Mouse (Mus musculus) MEL (cell line): Measurements from ENCODE around the gene Ctr9. TPM values are rescaled to one million over a fixed set of nuclear protein-coding genes. Genes with fewer than 3 reads are reported as not detected.
A peak's percentile ranks its signal among the peaks of the same experiment; 100 is the strongest.

ENCODE experiments used
- DNase-seq: peaks from one replicate; pipeline ENCODE4 v3.0.0; 2011; ENCODE audit warnings: low read depth, low spot score
- H3K27ac ChIP-seq: 2 replicates; pipeline ENCODE4 v1.5.1; 2012; ENCODE audit warnings: low read depth, mild to moderate bottlenecking, control low read depth, low read length, moderate library complexity; ENCODE audit not compliant: control insufficient read depth
- H3K27me3 ChIP-seq, 2 experiments: fragments of 150-350 bp in 1 of 2; sonication (generic) in 1 of 2; 2 replicates each; pipeline ENCODE4 v1.6.1; 2012; ENCODE audit warnings: low read length in 2 of 2, mild to moderate bottlenecking in 2 of 2, improper control_type of control experiment in 1 of 2, moderate library complexity in 1 of 2; ENCODE audit not compliant: insufficient read depth in 2 of 2, control insufficient read depth in 1 of 2
- H3K36me3 ChIP-seq, 2 experiments: 2 replicates each; pipeline ENCODE4 v1.6.1; 2012 to 2014; ENCODE audit warnings: low read length in 2 of 2, improper control_type of control experiment in 1 of 2, inconsistent platforms in 1 of 2, mild to moderate bottlenecking in 1 of 2; ENCODE audit not compliant: insufficient read depth in 2 of 2, control insufficient read depth in 1 of 2
- H3K4me1 ChIP-seq, 2 experiments: fragments of 150-350 bp in 1 of 2; sonication (generic) in 1 of 2; 2 replicates each; pipeline ENCODE4 v1.6.1; 2012; ENCODE audit warnings: low read length in 2 of 2, improper control_type of control experiment in 1 of 2, mild to moderate bottlenecking in 1 of 2; ENCODE audit not compliant: insufficient read depth in 2 of 2, control insufficient read depth in 1 of 2
- H3K4me3 ChIP-seq, 2 experiments: fragments of 150-350 bp in 1 of 2; sonication (generic) in 1 of 2; 2 replicates each; pipeline ENCODE4 v1.5.1; 2012; ENCODE audit warnings: low read depth in 2 of 2, low read length in 2 of 2, mild to moderate bottlenecking in 2 of 2, moderate library complexity in 2 of 2, control low read depth in 1 of 2, improper control_type of control experiment in 1 of 2; ENCODE audit not compliant: control insufficient read depth in 1 of 2, insufficient read depth in 1 of 2
- H3K79me2 ChIP-seq: 2 replicates; pipeline ENCODE4 v1.6.1; 2012; ENCODE audit warnings: mild to moderate bottlenecking, low read length, moderate library complexity; ENCODE audit not compliant: control insufficient read depth, poor library complexity, insufficient read depth
- H3K9ac ChIP-seq: 2 replicates; pipeline ENCODE4 v1.6.1; 2012; ENCODE audit warnings: low read depth, mild to moderate bottlenecking, control low read depth, low read length, moderate library complexity; ENCODE audit not compliant: control insufficient read depth, poor library complexity, severe bottlenecking
- H3K9me3 ChIP-seq: fragments of 150-350 bp; sonication (generic); replicated peaks from 2 replicates; pipeline ENCODE4 v1.6.1; 2012; ENCODE audit warnings: mild to moderate bottlenecking, low read length, improper control_type of control experiment, moderate library complexity; ENCODE audit not compliant: insufficient read depth
- CHD2 ChIP-seq: IDR thresholded peaks from 2 replicates; pipeline ENCODE4 v1.6.1; 2011; ENCODE audit warnings: low read length, improper control_type of control experiment
- CTCF ChIP-seq, 3 experiments: IDR thresholded peaks in 2 of 3; conservative IDR thresholded peaks in 1 of 3; 2 replicates each; pipeline ENCODE4 v1.5.1; 2011 to 2012; ENCODE audit warnings: low read length in 3 of 3, low read depth in 2 of 3, mild to moderate bottlenecking in 2 of 3, improper control_type of control experiment in 1 of 3, inconsistent platforms in 1 of 3, mixed read lengths in 1 of 3, moderate library complexity in 1 of 3; ENCODE audit not compliant: control insufficient read depth in 1 of 3, insufficient read depth in 1 of 3, poor library complexity in 1 of 3, severe bottlenecking in 1 of 3
- ELF1 ChIP-seq: IDR thresholded peaks from 2 replicates; pipeline ENCODE4 v1.6.1; 2014; ENCODE audit warnings: low read depth, mild to moderate bottlenecking, inconsistent platforms, low read length, improper control_type of control experiment, moderate library complexity
- ETS1 ChIP-seq: IDR thresholded peaks from 2 replicates; pipeline ENCODE4 v1.6.1; 2012; ENCODE audit warnings: low read depth, mild to moderate bottlenecking, inconsistent platforms, low read length, improper control_type of control experiment, moderate library complexity
- GABPA ChIP-seq: IDR thresholded peaks from 2 replicates; pipeline ENCODE4 v1.6.1; 2012; ENCODE audit warnings: low read depth, mild to moderate bottlenecking, inconsistent platforms, low read length, improper control_type of control experiment, moderate library complexity
- MAFK ChIP-seq: IDR thresholded peaks from 2 replicates; pipeline ENCODE4 v1.6.1; 2011; ENCODE audit warnings: low read depth, mild to moderate bottlenecking, low read length, improper control_type of control experiment, borderline replicate concordance
- MXI1 ChIP-seq: IDR thresholded peaks from 2 replicates; pipeline ENCODE4 v1.6.1; 2011; ENCODE audit warnings: mild to moderate bottlenecking, low read depth, low read length, improper control_type of control experiment
- MYB ChIP-seq: IDR thresholded peaks from 2 replicates; pipeline ENCODE4 v1.6.1; 2011; ENCODE audit warnings: mild to moderate bottlenecking, low read depth, low read length, improper control_type of control experiment
- MYC ChIP-seq: IDR thresholded peaks from 2 replicates; pipeline ENCODE4 v1.6.1; 2011; ENCODE audit warnings: low read depth, mild to moderate bottlenecking, low read length, improper control_type of control experiment, moderate library complexity
- NELFE ChIP-seq: IDR thresholded peaks from 2 replicates; pipeline ENCODE4 v1.6.1; 2011; ENCODE audit warnings: low read depth, low read length, improper control_type of control experiment
- NRF1 ChIP-seq: IDR thresholded peaks from 2 replicates; pipeline ENCODE4 v1.6.1; 2014; ENCODE audit warnings: low read depth, mild to moderate bottlenecking, inconsistent platforms, low read length, improper control_type of control experiment, moderate library complexity; ENCODE audit not compliant: poor library complexity, insufficient read depth, severe bottlenecking
- POLR2A ChIP-seq, 2 experiments: IDR thresholded peaks; 2 replicates each; pipeline ENCODE4 v1.6.1; 2011 to 2012; ENCODE audit warnings: low read length in 2 of 2, mild to moderate bottlenecking in 2 of 2, control low read depth in 1 of 2, improper control_type of control experiment in 1 of 2, low read depth in 1 of 2, moderate library complexity in 1 of 2; ENCODE audit not compliant: control insufficient read depth in 1 of 2, insufficient read depth in 1 of 2, poor library complexity in 1 of 2
- POLR2AphosphoS2 ChIP-seq: IDR thresholded peaks from 2 replicates; pipeline ENCODE4 v1.6.1; 2011; ENCODE audit warnings: low read length, improper control_type of control experiment
- POLR2AphosphoS5 ChIP-seq: IDR thresholded peaks from 2 replicates; pipeline ENCODE4 v1.6.1; 2012; ENCODE audit warnings: low read depth, borderline replicate concordance, mild to moderate bottlenecking, inconsistent platforms, low read length, moderate library complexity, mixed read lengths
- RCOR1 ChIP-seq: IDR thresholded peaks from 2 replicates; pipeline ENCODE4 v1.6.1; 2012; ENCODE audit warnings: low read depth, mild to moderate bottlenecking, inconsistent platforms, low read length, improper control_type of control experiment
- TAL1 ChIP-seq: IDR thresholded peaks from 2 replicates; pipeline ENCODE4 v1.6.1; 2012; ENCODE audit warnings: mild to moderate bottlenecking, inconsistent platforms, low read length, moderate library complexity, mixed read lengths
- TBP ChIP-seq: IDR thresholded peaks from 2 replicates; pipeline ENCODE4 v1.8.0; 2011; ENCODE audit warnings: low read depth, low read length, improper control_type of control experiment
- TCF12 ChIP-seq: IDR thresholded peaks from 2 replicates; pipeline ENCODE4 v1.6.1; 2014; ENCODE audit warnings: low read depth, mild to moderate bottlenecking, inconsistent platforms, low read length, improper control_type of control experiment, moderate library complexity
- ZC3H11A ChIP-seq: IDR thresholded peaks from 2 replicates; pipeline ENCODE4 v1.6.1; 2012; ENCODE audit warnings: low read depth, mild to moderate bottlenecking, inconsistent platforms, low read length, improper control_type of control experiment
- ZKSCAN1 ChIP-seq: IDR thresholded peaks from 2 replicates; pipeline ENCODE4 v1.6.1; 2012; ENCODE audit warnings: low read depth, mild to moderate bottlenecking, inconsistent platforms, low read length, improper control_type of control experiment, moderate library complexity
- ZMIZ1 ChIP-seq: IDR thresholded peaks from 2 replicates; pipeline ENCODE4 v1.6.1; 2012; ENCODE audit warnings: low read depth, mild to moderate bottlenecking, inconsistent platforms, low read length, improper control_type of control experiment, moderate library complexity
- polyA plus RNA-seq, 2 experiments: library from polyadenylated mRNA; stranded (reverse) in 1 of 2; unstranded in 1 of 2; fragments of >175 nt in 1 of 2; fragments of >200 nt in 1 of 2; gene quantifications; 2 replicates each; pipeline versions ENCODE4 v1.2.1 to v1.2.4; 2012; ENCODE audit warnings: low replicate concordance in 2 of 2, low read depth in 1 of 2; ENCODE audit not compliant: insufficient read length in 2 of 2, insufficient read depth in 1 of 2, missing spikeins in 1 of 2
- total RNA-seq: library from RNA; depleted of rRNA; stranded (reverse); fragments of 300-350 nt; gene quantifications from 2 replicates; pipeline ENCODE4 v1.2.3, GENCODE M21; 2012

The Ctr9 gene
- total and polyA plus RNA-seq, 3 experiments, result 37.5 to 141 (median 42.8) TPM

DNA sequence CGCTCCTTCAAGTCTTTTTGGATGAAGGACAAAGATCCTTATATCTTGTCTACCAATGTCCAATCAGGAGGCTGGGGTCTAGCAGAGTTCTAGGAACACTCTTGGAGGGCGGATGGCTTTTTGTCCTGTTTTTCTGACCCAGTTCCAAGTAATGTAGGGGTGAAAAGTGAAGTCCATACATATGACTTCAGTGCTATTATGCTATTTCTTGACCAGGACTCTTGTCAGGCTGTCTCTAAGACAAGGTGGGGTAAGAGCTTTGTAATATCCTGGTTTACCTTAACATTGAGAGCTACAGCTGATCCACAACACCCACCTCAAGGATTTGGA lies 41.4 kb downstream of the Ctr9 start:
- no peak for DNase-seq
- H3K27ac ChIP-seq, result no peak overlapping the region
- no peak overlapping the region for H3K9ac ChIP-seq
- H3K9me3 ChIP-seq, result no peaks in the 10 kb centered on the region
- TF ChIP-seq ZMIZ1 (0 out of 2 replicates have a peak, but pooled peaks have one; percentile 4), TBP (no peak), GABPA (no peak), POLR2AphosphoS5 (no peak), ZKSCAN1 (no peak), MAFK (no peak), POLR2A (IDR thresholded peaks at IDR 0.05; ENCODE audit: control insufficient read depth in 1 of 2, insufficient read depth in 1 of 2, low read depth in 1 of 2, low read length in 2 of 2, poor library complexity in 1 of 2) (0 out of 4 replicates have a peak, but pooled peaks of 1 of the 2 experiments have one; percentile 27), TAL1 (no peak), RCOR1 (no peak), ZC3H11A (no peak), CHD2 (no peak), MXI1 (no peak), CTCF (IDR thresholded peaks at IDR 0.05 in 2 of 3, conservative IDR thresholded peaks at IDR 0.05 in 1 of 3; ENCODE audit: control insufficient read depth in 1 of 3, insufficient read depth in 1 of 3, low read depth in 2 of 3, low read length in 3 of 3, poor library complexity in 1 of 3, severe bottlenecking in 1 of 3) (no peak), NELFE (no peak), MYC (no peak), NRF1 (no peak), TCF12 (no peak), MYB (no peak), ETS1 (no peak), POLR2AphosphoS2 (0 out of 2 replicates have a peak, but pooled peaks have one; percentile 0)
- peaks cover 17 to 48% of the 10 kb centered on the region in 2 experiments for H3K36me3 ChIP-seq
- no peak overlapping the region for H3K4me3 ChIP-seq
- H3K4me1 ChIP-seq, result 0 out of 4 replicates have a peak, but pooled peaks cover 0 to 5% of the 10 kb centered on the region in 2 experiments
- no peaks in the 10 kb centered on the region for H3K27me3 ChIP-seq
- no peaks in the 10 kb centered on the region for H3K79me2 ChIP-seq

DNA sequence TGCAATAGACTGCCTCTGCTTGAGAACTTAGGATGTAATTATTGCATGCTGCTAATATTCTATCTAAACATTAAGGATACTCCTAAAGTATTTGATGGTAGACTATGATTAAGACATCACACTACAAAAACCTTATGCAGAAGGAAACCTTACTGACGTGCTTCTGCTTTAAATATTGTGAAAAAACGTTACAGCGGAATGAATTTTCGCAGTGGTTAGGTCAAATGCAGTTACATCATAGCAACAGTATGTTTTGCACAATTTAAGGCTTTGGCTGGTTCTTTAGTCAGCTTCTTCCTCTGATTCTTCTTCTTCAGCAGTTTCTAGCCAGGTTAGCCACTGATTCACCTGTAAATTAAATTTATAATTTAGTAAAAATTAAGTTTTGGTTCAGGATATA lies 43.7 kb downstream of the Ctr9 start:
- TF ChIP-seq ELF1, result no peak
- TF ChIP-seq NELFE, result no peak
- TF ChIP-seq POLR2A (IDR thresholded peaks at IDR 0.05; ENCODE audit: control insufficient read depth in 1 of 2, insufficient read depth in 1 of 2, low read depth in 1 of 2, low read length in 2 of 2, poor library complexity in 1 of 2), result peak in 1 of 2 experiments; percentile 26; a peak in 1 of 4 replicates
- TF ChIP-seq ZMIZ1, result no peak
- TF ChIP-seq POLR2AphosphoS2, result no peak; the same call in 1 of the 2 replicates
- no peak for TF ChIP-seq MAFK
- no peak overlapping the region for H3K9ac ChIP-seq
- peaks cover 6% of the 10 kb centered on the region for H3K79me2 ChIP-seq
- no peak for DNase-seq
- H3K27me3 ChIP-seq, result no peaks in the 10 kb centered on the region
- H3K9me3 ChIP-seq, result no peaks in the 10 kb centered on the region
- H3K4me3 ChIP-seq, result no peak overlapping the region
- H3K36me3 ChIP-seq, result peaks cover 36 to 70% of the 10 kb centered on the region in 2 experiments
- H3K27ac ChIP-seq, result no peak overlapping the region
- 0 out of 4 replicates have a peak, but pooled peaks cover 0 to 9% of the 10 kb centered on the region in 2 experiments for H3K4me1 ChIP-seq
